Mouse (Mus musculus) olfactory bulb, adult 2 months (tissue): ENCODE measurements around the gene Sipa1l3.

Source experiments
- CTCF ChIP-seq: fragments of 200-500 bp; IDR thresholded peaks from 2 replicates; pipeline ENCODE4 v1.5.1; 2012; ENCODE audit warnings: low read depth, mild to moderate bottlenecking, low read length, moderate library complexity; ENCODE audit not compliant: insufficient read depth
- POLR2A ChIP-seq: fragments of 200-500 bp; IDR thresholded peaks from 2 replicates; pipeline ENCODE4 v1.6.1; 2012; ENCODE audit warnings: mild to moderate bottlenecking, low read depth, low read length, moderate library complexity; ENCODE audit not compliant: insufficient read depth

DNA sequence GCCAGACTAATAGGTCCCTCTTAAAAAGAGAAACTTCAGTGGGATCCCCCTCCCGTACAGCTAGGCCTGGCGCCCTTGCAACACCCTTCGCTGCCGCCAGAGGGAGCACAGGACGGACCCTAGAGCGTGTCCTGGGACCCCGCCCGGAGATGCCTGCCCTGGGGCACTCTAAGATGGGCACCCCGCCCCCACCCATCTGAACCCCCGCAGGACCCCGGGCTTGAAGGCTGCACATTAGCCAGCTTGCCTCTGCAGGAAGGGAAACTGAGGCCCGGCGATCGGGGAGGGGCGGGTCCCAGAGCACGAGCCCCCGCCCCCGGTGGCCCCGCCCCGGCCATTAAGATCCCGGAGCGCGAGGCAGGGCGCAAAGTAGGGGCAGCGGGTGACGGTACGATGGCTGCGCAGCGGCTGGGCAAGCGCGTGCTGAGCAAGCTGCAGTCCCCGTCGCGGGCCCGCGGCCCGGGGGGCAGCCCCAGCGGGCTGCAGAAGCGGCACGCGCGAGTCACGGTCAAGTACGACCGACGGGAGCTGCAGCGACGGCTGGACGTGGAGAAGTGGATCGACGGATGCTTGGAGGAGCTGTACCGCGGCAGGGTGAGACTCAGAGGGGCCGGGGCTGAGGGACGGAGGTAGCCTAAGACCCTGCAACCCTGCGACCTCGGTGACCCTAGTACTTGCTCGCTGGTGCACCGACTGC is 229.4 kb downstream of the Sipa1l3 start, which contains the start of gene Ppp1r14a:
- TF ChIP-seq CTCF (peak; percentile 75), POLR2A (no peak)
